Mouse (Mus musculus) heart, adult 8-10 months (tissue): ENCODE data around the gene Gata1. TPM values are rescaled to one million over a fixed set of nuclear protein-coding genes. Genes with fewer than 3 reads are reported as not detected.
"Not testable (repeated sequence)": the region's sequence is repeated elsewhere in the genome, so short reads cannot be mapped to it uniquely, and the experiment has no call there.

Experiments
- DNase-seq: peaks from one replicate; pipeline ENCODE4 v3.0.0; 2022; ENCODE audit warnings: low spot score
- total RNA-seq, 4 experiments: library from RNA; stranded (reverse); gene quantifications; 2 replicates each; pipeline ENCODE4 v1.2.4; 2022

Gene Gata1
- total RNA-seq, result under 1 TPM in 1 of 4 experiments, not detected in 3; 0.32 TPM

- DNase-seq, result no peak
Observed at GRCm38 (mm10) chrX:7977892-7978291, at the start of gene Gata1. TSS of gene Gata1 (minus strand) at chrX:7978071.

- no peak for DNase-seq
Observed at GRCm38 (mm10) chrX:8026811-8027210, 48.9 kb upstream of the Gata1 start.

GRCm38 (mm10) chrX:8024795-8025194 lies 46.9 kb upstream of the Gata1 start:
- DNase-seq, result no peak

- no peak for DNase-seq
Observed at GRCm38 (mm10) chrX:8020111-8020778, 42.4 kb upstream of the Gata1 start.

- no peak for DNase-seq
Observed at GRCm38 (mm10) chrX:8018286-8018685, 40.4 kb upstream of the Gata1 start, which contains the start of gene Glod5. TSS of gene Glod5 (minus strand) at chrX:8018492.

- DNase-seq, result peak; percentile 8
Observed at GRCm38 (mm10) chrX:8017142-8017541, 39.3 kb upstream of the Gata1 start.

GRCm38 (mm10) chrX:8015675-8016074 lies 37.8 kb upstream of the Gata1 start:
- DNase-seq, result not testable (repeated sequence)

- DNase-seq, result no peak
Observed at GRCm38 (mm10) chrX:8013569-8014314, 35.9 kb upstream of the Gata1 start.

- no peak for DNase-seq
Observed at GRCm38 (mm10) chrX:8013157-8013556, 35.3 kb upstream of the Gata1 start.

- not testable (repeated sequence) for DNase-seq
Observed at GRCm38 (mm10) chrX:8009356-8009755, 31.5 kb upstream of the Gata1 start.

GRCm38 (mm10) chrX:8008543-8008942 lies 30.7 kb upstream of the Gata1 start:
- no peak for DNase-seq

- DNase-seq, result no peak
Observed at GRCm38 (mm10) chrX:8002971-8003370, 25.1 kb upstream of the Gata1 start.

- no peak for DNase-seq
Observed at GRCm38 (mm10) chrX:8002001-8002400, 24.1 kb upstream of the Gata1 start.

GRCm38 (mm10) chrX:8000546-8001192 lies 22.8 kb upstream of the Gata1 start:
- no peak for DNase-seq

GRCm38 (mm10) chrX:7993068-7993735 lies 15.3 kb upstream of the Gata1 start:
- DNase-seq, result no peak

- no peak for DNase-seq
Observed at GRCm38 (mm10) chrX:7992379-7993067, 14.7 kb upstream of the Gata1 start.

- no peak for DNase-seq
Observed at GRCm38 (mm10) chrX:7981368-7981767, 3.5 kb upstream of the Gata1 start.

- no peak for DNase-seq
Observed at GRCm38 (mm10) chrX:7971292-7971691, 6.6 kb downstream of the Gata1 start.

GRCm38 (mm10) chrX:7968899-7969298 lies 9.0 kb downstream of the Gata1 start:
- no peak for DNase-seq

GRCm38 (mm10) chrX:7968226-7968625 lies 9.6 kb downstream of the Gata1 start:
- DNase-seq, result no peak

- no peak for DNase-seq
Observed at GRCm38 (mm10) chrX:7967596-7968201, 10.2 kb downstream of the Gata1 start.
